Mouse (Mus musculus): ENCODE data around the gene Rab3b. TPM values are rescaled to one million over a fixed set of nuclear protein-coding genes. Genes with fewer than 3 reads are reported as not detected.

The Rab3b gene
- polyA plus RNA-seq, 1 experiment from 2014 or later: 16.3 TPM

DNA sequence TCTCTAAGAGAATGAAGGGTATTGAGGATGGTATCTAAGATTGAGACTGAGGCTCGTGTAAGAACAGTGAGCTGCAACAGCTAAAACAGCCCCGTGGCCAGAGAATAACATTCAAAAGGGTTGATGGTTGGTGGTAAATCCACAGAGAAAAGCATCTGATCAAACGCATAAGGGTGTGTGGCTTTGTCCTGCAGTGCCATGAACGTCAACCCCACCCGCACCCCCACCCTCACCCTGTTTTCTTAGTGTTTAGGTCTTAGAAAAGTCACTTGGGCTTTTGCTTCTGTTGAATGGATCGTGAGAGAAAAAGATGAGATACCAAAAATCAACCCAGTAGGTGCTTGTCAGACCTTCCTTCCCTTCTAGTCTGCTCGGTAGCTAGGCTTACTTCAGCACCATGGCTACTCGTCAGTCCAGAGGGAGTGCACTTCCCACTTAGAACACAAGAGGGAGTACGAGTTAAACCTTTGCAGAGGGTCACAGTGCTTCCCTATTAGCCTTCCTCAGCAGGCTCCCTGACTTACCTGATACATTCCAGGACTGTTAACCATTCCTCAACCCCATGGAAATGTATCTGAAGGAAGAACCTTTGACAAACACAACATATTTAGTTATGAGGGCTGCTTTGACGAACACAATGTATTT, 9.0 kb upstream of the Rab3b start:
- H3K4me2 ChIP-seq (replicated peaks; ENCODE audit: low read depth, low read length): no peak overlapping the region
- no peaks in the 10 kb centered on the region for H3K27me3 ChIP-seq (ENCODE audit: control insufficient read depth, insufficient read depth, low read length)
- H3K4me1 ChIP-seq (ENCODE audit: control insufficient read depth, insufficient read depth, low read length): no peaks in the 10 kb centered on the region
- no peak overlapping the region for H3K27ac ChIP-seq (ENCODE audit: low read length)
- H3K9me3 ChIP-seq (ENCODE audit: control insufficient read depth, low read depth, low read length): no peaks in the 10 kb centered on the region
- H3K36me3 ChIP-seq (ENCODE audit: control insufficient read depth, insufficient read depth, low read length): no peaks in the 10 kb centered on the region
- no peak overlapping the region for H3K4me3 ChIP-seq (ENCODE audit: low read depth, low read length)
- WGBS: 34% methylated on average over 10 of the region's 10 CpGs
- no peak overlapping the region for H3K9ac ChIP-seq (replicated peaks; ENCODE audit: low read depth, low read length)
- ATAC-seq (ENCODE audit: insufficient number of reproducible peaks, insufficient read depth, low FRiP score, low read depth): peak; percentile 69; the same call in 1 of the 2 replicates

DNA sequence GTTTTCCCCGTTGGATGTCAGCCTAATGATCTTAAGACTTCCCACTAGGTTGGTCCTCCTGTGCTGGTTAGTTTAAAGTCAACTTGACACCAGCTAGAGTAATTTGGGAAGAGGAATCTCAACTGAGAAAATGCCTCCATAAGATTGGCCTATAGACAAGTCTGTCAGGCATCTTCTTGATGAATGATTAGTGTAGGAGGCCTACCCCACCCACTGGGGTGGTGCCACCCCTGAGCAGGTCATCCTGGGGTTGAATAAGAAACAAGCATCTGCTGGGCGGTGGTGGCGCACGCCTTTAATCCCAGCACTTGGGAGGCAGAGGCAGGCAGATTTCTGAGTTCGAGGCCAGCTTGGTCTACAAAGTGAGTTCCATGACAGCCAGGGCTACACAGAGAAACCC, 5.1 kb upstream of the Rab3b start:
- WGBS: 94% methylated on average over 5 of the region's 5 CpGs
- no peaks in the 10 kb centered on the region for H3K9me3 ChIP-seq (ENCODE audit: control insufficient read depth, low read depth, low read length)
- H3K27ac ChIP-seq (ENCODE audit: low read length): no peak overlapping the region
- H3K27me3 ChIP-seq (ENCODE audit: control insufficient read depth, insufficient read depth, low read length): no peaks in the 10 kb centered on the region
- ATAC-seq (ENCODE audit: insufficient number of reproducible peaks, insufficient read depth, low FRiP score, low read depth): no peak
- H3K4me2 ChIP-seq (replicated peaks; ENCODE audit: low read depth, low read length): no peak overlapping the region
- no peak overlapping the region for H3K9ac ChIP-seq (replicated peaks; ENCODE audit: low read depth, low read length)
- no peaks in the 10 kb centered on the region for H3K36me3 ChIP-seq (ENCODE audit: control insufficient read depth, insufficient read depth, low read length)
- H3K4me1 ChIP-seq (ENCODE audit: control insufficient read depth, insufficient read depth, low read length): no peaks in the 10 kb centered on the region
- no peak overlapping the region for H3K4me3 ChIP-seq (ENCODE audit: low read depth, low read length)

DNA sequence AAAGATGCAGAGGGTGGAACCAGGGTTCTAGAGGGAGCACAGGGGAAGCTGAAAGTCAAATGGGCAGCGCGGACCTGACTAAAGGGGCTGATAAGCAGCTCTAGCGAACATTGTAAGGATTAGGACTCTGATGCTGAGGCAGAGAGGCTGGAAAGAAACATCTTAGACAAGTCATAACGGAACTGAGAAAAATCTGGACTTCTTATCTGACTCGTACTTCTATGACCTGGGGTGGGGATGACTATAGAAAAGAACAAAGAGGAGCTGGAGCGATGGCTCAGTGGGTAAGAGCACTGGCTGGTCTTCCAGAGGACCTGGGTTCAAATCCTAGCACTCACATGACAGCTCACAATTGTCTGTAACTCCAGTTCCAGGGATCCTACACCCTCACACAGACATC, 962 bp upstream of the Rab3b start:
- ATAC-seq (ENCODE audit: insufficient number of reproducible peaks, insufficient read depth, low FRiP score, low read depth): no peak
- H3K27me3 ChIP-seq (ENCODE audit: control insufficient read depth, insufficient read depth, low read length): no peaks in the 10 kb centered on the region
- no peak overlapping the region for H3K4me3 ChIP-seq (ENCODE audit: low read depth, low read length)
- WGBS: 70% methylated on average over 6 of the region's 6 CpGs
- no peaks in the 10 kb centered on the region for H3K36me3 ChIP-seq (ENCODE audit: control insufficient read depth, insufficient read depth, low read length)
- H3K4me1 ChIP-seq (ENCODE audit: control insufficient read depth, insufficient read depth, low read length): no peaks in the 10 kb centered on the region
- H3K4me2 ChIP-seq (replicated peaks; ENCODE audit: low read depth, low read length): no peak overlapping the region
- H3K9ac ChIP-seq (replicated peaks; ENCODE audit: low read depth, low read length): no peak overlapping the region
- H3K27ac ChIP-seq (ENCODE audit: low read length): no peak overlapping the region
- H3K9me3 ChIP-seq (ENCODE audit: control insufficient read depth, low read depth, low read length): no peaks in the 10 kb centered on the region

DNA sequence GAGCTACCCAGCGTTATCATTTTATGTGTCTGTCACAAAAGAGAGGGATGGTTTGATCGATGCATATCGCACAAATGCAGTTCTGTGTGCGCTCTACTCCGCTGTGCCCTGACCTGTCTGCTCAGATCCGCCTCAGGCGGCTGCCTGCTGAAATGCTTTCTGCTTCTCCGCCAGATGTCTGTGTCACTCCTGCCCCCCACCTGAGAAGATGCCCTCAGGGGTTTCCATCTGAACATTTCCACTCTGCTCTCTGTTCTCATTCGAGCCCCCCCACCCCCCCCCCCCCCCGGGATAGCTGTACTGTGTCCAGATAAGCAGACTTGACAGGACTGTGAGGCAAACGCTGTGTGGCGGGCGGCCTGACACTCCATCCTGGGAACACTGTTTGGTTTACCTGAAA, 5.0 kb downstream of the Rab3b start:
- no peak overlapping the region for H3K27ac ChIP-seq (ENCODE audit: low read length)
- H3K4me2 ChIP-seq (replicated peaks; ENCODE audit: low read depth, low read length): no peak overlapping the region
- H3K36me3 ChIP-seq (ENCODE audit: control insufficient read depth, insufficient read depth, low read length): no peaks in the 10 kb centered on the region
- H3K9me3 ChIP-seq (ENCODE audit: control insufficient read depth, low read depth, low read length): no peaks in the 10 kb centered on the region
- 56% methylated on average over 13 of the region's 13 CpGs for WGBS
- ATAC-seq (ENCODE audit: insufficient number of reproducible peaks, insufficient read depth, low FRiP score, low read depth): no peak
- no peak overlapping the region for H3K4me3 ChIP-seq (ENCODE audit: low read depth, low read length)
- H3K27me3 ChIP-seq (ENCODE audit: control insufficient read depth, insufficient read depth, low read length): no peaks in the 10 kb centered on the region
- H3K9ac ChIP-seq (replicated peaks; ENCODE audit: low read depth, low read length): no peak overlapping the region
- H3K4me1 ChIP-seq (ENCODE audit: control insufficient read depth, insufficient read depth, low read length): no peaks in the 10 kb centered on the region

DNA sequence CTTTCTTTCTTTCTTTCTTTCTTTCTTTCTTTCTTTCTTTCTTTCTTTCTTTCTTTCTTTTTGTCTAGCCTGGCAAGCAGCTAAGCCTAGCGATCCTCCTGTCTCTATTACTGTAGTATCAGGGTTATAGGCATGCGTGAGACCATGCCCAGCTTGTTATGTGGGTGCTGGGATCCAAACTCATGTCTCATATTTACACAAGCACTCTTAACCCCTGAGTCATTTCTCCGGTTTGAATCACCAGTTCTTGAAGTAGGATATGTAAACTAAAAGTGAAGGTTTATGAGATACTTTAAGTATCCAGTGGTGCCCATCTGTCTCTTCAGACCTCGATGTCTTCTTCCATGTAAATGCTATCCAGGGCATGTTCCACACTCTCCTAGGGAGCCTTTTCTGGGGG, 8.6 kb downstream of the Rab3b start:
- no peaks in the 10 kb centered on the region for H3K9me3 ChIP-seq (ENCODE audit: control insufficient read depth, low read depth, low read length)
- H3K27ac ChIP-seq (ENCODE audit: low read length): no peak overlapping the region
- H3K27me3 ChIP-seq (ENCODE audit: control insufficient read depth, insufficient read depth, low read length): no peaks in the 10 kb centered on the region
- ATAC-seq (ENCODE audit: insufficient number of reproducible peaks, insufficient read depth, low FRiP score, low read depth): no peak
- no peak overlapping the region for H3K9ac ChIP-seq (replicated peaks; ENCODE audit: low read depth, low read length)
- H3K4me2 ChIP-seq (replicated peaks; ENCODE audit: low read depth, low read length): no peak overlapping the region
- H3K36me3 ChIP-seq (ENCODE audit: control insufficient read depth, insufficient read depth, low read length): no peaks in the 10 kb centered on the region
- H3K4me3 ChIP-seq (ENCODE audit: low read depth, low read length): no peak overlapping the region
- 56% methylated on average over 4 of the region's 4 CpGs for WGBS
- H3K4me1 ChIP-seq (ENCODE audit: control insufficient read depth, insufficient read depth, low read length): no peaks in the 10 kb centered on the region

DNA sequence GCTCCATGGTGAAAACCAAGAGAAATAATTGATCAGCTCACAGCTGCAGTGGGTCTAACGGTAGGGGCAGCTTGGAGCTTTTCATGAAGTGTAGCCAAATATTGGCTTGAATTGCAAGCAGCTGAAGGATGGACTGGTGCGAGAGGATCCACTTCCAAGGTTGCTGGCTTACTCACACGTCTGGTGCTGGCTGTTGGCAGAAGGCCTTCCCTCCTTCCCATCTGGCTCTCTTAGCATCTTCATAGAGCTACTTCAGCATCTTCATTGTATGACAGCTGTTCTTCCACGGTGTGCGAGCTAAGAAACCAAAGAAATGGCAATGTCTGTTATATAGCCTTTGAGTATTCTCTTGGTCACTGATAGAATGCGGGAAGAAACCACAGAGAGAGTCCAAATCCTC, 12.0 kb downstream of the Rab3b start:
- Histone ChIP-seq H3K9ac (replicated peaks; ENCODE audit: low read depth, low read length) (no peak overlapping the region), H3K4me1 (ENCODE audit: control insufficient read depth, insufficient read depth, low read length) (no peaks in the 10 kb centered on the region), H3K36me3 (ENCODE audit: control insufficient read depth, insufficient read depth, low read length) (no peaks in the 10 kb centered on the region), H3K4me2 (replicated peaks; ENCODE audit: low read depth, low read length) (no peak overlapping the region), H3K9me3 (ENCODE audit: control insufficient read depth, low read depth, low read length) (no peaks in the 10 kb centered on the region), H3K4me3 (ENCODE audit: low read depth, low read length) (no peak overlapping the region), H3K27ac (ENCODE audit: low read length) (no peak overlapping the region), H3K27me3 (ENCODE audit: control insufficient read depth, insufficient read depth, low read length) (no peaks in the 10 kb centered on the region)
- 83% methylated on average over 6 of the region's 6 CpGs for WGBS
- no peak for ATAC-seq (ENCODE audit: insufficient number of reproducible peaks, insufficient read depth, low FRiP score, low read depth)

DNA sequence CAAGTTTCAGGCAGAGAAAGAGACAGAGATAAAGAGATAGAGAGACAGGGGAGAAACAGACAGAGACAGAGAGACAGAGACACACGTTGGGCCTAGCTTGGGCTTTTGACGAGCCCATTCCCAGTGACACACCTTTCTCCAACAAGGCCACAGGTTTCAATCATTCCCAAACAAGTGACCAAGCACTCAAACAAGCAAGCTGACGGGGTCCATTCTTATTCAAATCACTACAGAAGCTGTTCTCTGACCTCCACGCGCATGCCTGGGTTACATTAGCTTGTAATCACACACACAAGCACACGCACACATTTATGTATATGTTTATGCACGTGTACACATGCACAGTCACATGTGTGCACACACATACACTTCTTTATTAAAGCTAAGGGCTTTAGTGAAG, 21.6 kb downstream of the Rab3b start:
- no peaks in the 10 kb centered on the region for H3K27me3 ChIP-seq (ENCODE audit: control insufficient read depth, insufficient read depth, low read length)
- no peak overlapping the region for H3K9ac ChIP-seq (replicated peaks; ENCODE audit: low read depth, low read length)
- no peak overlapping the region for H3K27ac ChIP-seq (ENCODE audit: low read length)
- no peaks in the 10 kb centered on the region for H3K9me3 ChIP-seq (ENCODE audit: control insufficient read depth, low read depth, low read length)
- no peak for ATAC-seq (ENCODE audit: insufficient number of reproducible peaks, insufficient read depth, low FRiP score, low read depth)
- no peaks in the 10 kb centered on the region for H3K36me3 ChIP-seq (ENCODE audit: control insufficient read depth, insufficient read depth, low read length)
- H3K4me1 ChIP-seq (ENCODE audit: control insufficient read depth, insufficient read depth, low read length): no peaks in the 10 kb centered on the region
- H3K4me2 ChIP-seq (replicated peaks; ENCODE audit: low read depth, low read length): no peak overlapping the region
- H3K4me3 ChIP-seq (ENCODE audit: low read depth, low read length): no peak overlapping the region
- 79% methylated on average over 7 of the region's 7 CpGs for WGBS

DNA sequence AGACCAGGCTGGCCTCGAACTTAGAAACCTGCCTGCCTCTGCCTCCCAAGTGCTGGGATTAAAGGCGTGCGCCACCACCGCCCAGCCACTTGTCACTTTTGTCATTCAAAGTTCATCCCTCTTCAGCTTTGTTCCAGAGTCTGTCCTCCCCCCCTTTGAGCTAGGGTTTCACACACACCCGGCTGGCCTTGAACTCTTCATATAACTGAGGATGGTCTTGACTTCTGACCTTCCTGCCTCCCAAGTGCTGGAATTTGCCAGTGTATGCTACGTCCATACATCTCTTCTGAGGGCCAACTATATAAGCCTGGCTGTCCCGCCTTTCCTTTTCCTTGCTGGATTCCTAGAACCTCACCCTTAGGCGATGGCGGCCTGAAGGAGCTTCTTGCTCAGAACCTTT, 24.0 kb downstream of the Rab3b start:
- Histone ChIP-seq H3K27me3 (ENCODE audit: control insufficient read depth, insufficient read depth, low read length) (no peaks in the 10 kb centered on the region), H3K36me3 (ENCODE audit: control insufficient read depth, insufficient read depth, low read length) (no peaks in the 10 kb centered on the region), H3K9ac (replicated peaks; ENCODE audit: low read depth, low read length) (no peak overlapping the region), H3K9me3 (ENCODE audit: control insufficient read depth, low read depth, low read length) (no peaks in the 10 kb centered on the region), H3K4me1 (ENCODE audit: control insufficient read depth, insufficient read depth, low read length) (no peaks in the 10 kb centered on the region), H3K27ac (ENCODE audit: low read length) (no peak overlapping the region), H3K4me3 (ENCODE audit: low read depth, low read length) (no peak overlapping the region), H3K4me2 (replicated peaks; ENCODE audit: low read depth, low read length) (no peak overlapping the region)
- no peak for ATAC-seq (ENCODE audit: insufficient number of reproducible peaks, insufficient read depth, low FRiP score, low read depth)
- 87% methylated on average over 9 of the region's 9 CpGs for WGBS

DNA sequence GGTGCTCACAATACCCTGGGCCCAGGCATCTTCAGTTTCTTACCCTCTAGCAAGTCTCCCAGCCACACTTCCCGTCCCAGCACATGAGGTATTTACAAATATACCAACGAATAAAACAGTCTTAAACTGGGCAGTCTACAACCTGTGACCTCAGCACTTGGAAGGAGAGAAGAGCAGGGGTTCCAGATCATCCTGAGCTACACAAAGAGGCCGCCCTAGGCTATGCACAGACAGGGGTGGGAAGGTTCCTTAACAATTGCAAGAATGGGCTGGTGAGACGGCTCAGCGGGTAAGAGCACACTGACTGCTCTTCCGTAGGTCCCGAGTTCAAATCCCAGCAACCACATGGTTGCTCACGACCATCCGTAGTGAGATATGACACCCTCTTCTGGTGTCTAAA, 24.5 kb downstream of the Rab3b start:
- ATAC-seq (ENCODE audit: insufficient number of reproducible peaks, insufficient read depth, low FRiP score, low read depth): no peak
- H3K4me1 ChIP-seq (ENCODE audit: control insufficient read depth, insufficient read depth, low read length): no peaks in the 10 kb centered on the region
- H3K4me2 ChIP-seq (replicated peaks; ENCODE audit: low read depth, low read length): no peak overlapping the region
- no peaks in the 10 kb centered on the region for H3K9me3 ChIP-seq (ENCODE audit: control insufficient read depth, low read depth, low read length)
- H3K9ac ChIP-seq (replicated peaks; ENCODE audit: low read depth, low read length): no peak overlapping the region
- no peaks in the 10 kb centered on the region for H3K36me3 ChIP-seq (ENCODE audit: control insufficient read depth, insufficient read depth, low read length)
- H3K27ac ChIP-seq (ENCODE audit: low read length): no peak overlapping the region
- no peak overlapping the region for H3K4me3 ChIP-seq (ENCODE audit: low read depth, low read length)
- WGBS: 88% methylated on average over 9 of the region's 9 CpGs
- H3K27me3 ChIP-seq (ENCODE audit: control insufficient read depth, insufficient read depth, low read length): no peaks in the 10 kb centered on the region

Measured in stomach, embryonic 14.5 days (tissue).